Mouse (Mus musculus): ENCODE results near the gene Trio. TPM values are rescaled to one million over a fixed set of nuclear protein-coding genes. Genes with fewer than 3 reads are reported as not detected.

The Trio gene
- polyA plus RNA-seq, 1 experiment from 2014 or later: 14.0 TPM

DNA sequence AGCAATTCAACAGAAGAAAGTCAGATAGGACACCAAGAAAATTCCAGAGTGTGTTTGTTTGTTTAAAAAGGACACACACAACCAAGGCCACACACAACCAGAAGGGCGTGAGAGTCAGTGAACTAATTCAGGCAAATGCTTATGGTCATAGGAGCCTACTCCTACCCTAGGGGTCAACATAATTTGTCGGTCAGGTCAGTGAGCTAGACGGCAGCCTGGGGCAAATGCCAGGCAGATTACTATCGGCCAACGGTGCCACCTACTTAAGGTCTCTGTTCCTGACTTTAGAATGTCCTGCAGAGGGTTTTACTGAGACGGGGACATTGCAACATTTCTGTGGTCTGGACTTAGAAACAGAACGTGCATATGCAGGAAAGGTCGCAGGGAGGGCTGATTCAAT lies 276.9 kb downstream of the Trio start:
- DNase-seq (ENCODE audit: low spot score): no peak

DNA sequence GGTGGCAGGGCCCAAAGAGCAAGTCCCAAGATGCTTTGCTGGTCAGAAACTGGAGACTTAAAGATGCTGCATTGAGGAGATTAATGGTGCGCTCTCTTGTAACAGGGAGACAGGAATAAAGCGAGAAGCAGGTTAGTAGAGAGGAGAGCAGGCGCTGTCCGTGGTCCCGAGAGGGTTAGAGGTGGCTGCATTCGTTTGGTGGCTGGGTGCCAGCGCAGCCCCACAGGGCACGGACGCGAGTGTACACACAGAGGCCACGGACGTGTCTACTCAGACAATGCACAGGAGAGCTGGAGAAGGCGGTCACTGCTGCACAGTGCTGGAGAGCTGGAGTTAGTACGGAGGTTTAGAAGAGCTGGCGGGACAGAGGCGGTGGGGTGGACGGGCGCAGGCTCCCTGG lies 278.1 kb downstream of the Trio start:
- Histone ChIP-seq H3K9ac (ENCODE audit: low read depth, low read length) (no peak overlapping the region), H3K4me3 (ENCODE audit: low read depth, low read length) (no peak overlapping the region), H3K27ac (ENCODE audit: low read depth, low read length) (no peak overlapping the region), H3K4me2 (no peak overlapping the region), H3K4me1 (replicated peaks; ENCODE audit: control insufficient read depth, insufficient read depth, low read length) (no peaks in the 10 kb centered on the region), H3K27me3 (replicated peaks; ENCODE audit: control insufficient read depth, insufficient read depth, low read length) (no peaks in the 10 kb centered on the region), H3K9me3 (ENCODE audit: control insufficient read depth, low read length) (no peaks in the 10 kb centered on the region), H3K36me3 (ENCODE audit: control insufficient read depth, insufficient read depth, low read length) (peaks cover 20% of the 10 kb centered on the region)
- 90% methylated on average over 18 of the region's 18 CpGs for WGBS
- DNase-seq (ENCODE audit: low spot score) (no peak), ATAC-seq (replicated peaks; ENCODE audit: low FRiP score) (no peak)

More for the DNA sequence above, 276.9 kb downstream of the Trio start:
- no peaks in the 10 kb centered on the region for H3K27me3 ChIP-seq (replicated peaks; ENCODE audit: control insufficient read depth, insufficient read depth, low read length)
- no peak overlapping the region for H3K4me3 ChIP-seq (ENCODE audit: low read depth, low read length)
- 78% methylated on average over 8 of the region's 8 CpGs for WGBS
- ATAC-seq (replicated peaks; ENCODE audit: low FRiP score): no peak
- H3K4me1 ChIP-seq (replicated peaks; ENCODE audit: control insufficient read depth, insufficient read depth, low read length): no peaks in the 10 kb centered on the region
- H3K9ac ChIP-seq (ENCODE audit: low read depth, low read length): no peak overlapping the region
- H3K4me2 ChIP-seq: no peak overlapping the region
- peaks cover 23% of the 10 kb centered on the region for H3K36me3 ChIP-seq (ENCODE audit: control insufficient read depth, insufficient read depth, low read length)
- no peak overlapping the region for H3K27ac ChIP-seq (ENCODE audit: low read depth, low read length)
- H3K9me3 ChIP-seq (ENCODE audit: control insufficient read depth, low read length): no peaks in the 10 kb centered on the region

DNA sequence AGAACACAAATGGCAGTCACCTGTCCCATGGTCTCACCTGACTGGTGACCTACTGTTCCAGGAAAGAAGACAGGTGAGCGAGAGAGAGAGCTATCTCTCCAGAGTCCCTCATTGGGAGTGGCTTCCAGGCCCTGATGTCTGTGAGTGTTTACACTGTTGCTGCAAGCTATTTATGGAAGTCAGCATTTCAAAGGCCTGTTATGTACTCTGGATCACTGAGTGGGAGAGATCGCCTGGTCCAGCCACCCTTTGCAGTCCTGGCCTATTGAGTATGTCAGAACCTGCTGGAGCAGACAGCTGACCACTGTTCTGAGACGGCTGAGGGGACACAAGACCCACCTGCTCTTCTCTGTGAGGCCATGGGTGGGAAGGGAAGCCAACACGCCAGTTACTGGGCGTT lies 280.7 kb downstream of the Trio start:
- H3K27ac ChIP-seq (ENCODE audit: low read depth, low read length): no peak overlapping the region
- H3K4me3 ChIP-seq (ENCODE audit: low read depth, low read length): no peak overlapping the region
- H3K27me3 ChIP-seq (replicated peaks; ENCODE audit: control insufficient read depth, insufficient read depth, low read length): no peaks in the 10 kb centered on the region
- H3K4me1 ChIP-seq (replicated peaks; ENCODE audit: control insufficient read depth, insufficient read depth, low read length): no peaks in the 10 kb centered on the region
- ATAC-seq (replicated peaks; ENCODE audit: low FRiP score): no peak
- DNase-seq (ENCODE audit: low spot score): no peak
- no peak overlapping the region for H3K9ac ChIP-seq (ENCODE audit: low read depth, low read length)
- no peaks in the 10 kb centered on the region for H3K9me3 ChIP-seq (ENCODE audit: control insufficient read depth, low read length)
- H3K4me2 ChIP-seq: no peak overlapping the region
- peaks cover 20% of the 10 kb centered on the region for H3K36me3 ChIP-seq (ENCODE audit: control insufficient read depth, insufficient read depth, low read length)
- 80% methylated on average over 5 of the region's 5 CpGs for WGBS

DNA sequence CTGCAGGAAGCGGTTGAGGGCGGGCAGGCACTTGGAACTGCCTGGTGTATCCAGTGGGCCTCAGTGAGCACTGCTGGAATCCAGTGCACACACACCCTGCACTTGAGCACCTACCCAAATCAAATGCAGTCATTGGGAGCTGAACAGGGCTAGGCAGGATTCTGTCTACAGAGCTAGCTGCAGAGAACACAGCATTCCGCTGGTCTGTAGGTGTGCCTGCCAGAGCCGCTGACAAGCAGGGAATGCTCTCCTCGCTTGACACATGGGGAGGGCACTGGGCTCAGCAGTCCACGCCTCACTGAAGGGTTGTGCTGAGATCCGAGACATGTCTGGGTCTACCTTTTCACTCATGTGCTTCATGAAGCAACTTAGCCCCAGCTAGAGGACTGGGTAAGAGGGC lies 285.6 kb downstream of the Trio start:
- Histone ChIP-seq H3K4me1 (replicated peaks; ENCODE audit: control insufficient read depth, insufficient read depth, low read length) (no peaks in the 10 kb centered on the region), H3K27ac (ENCODE audit: low read depth, low read length) (no peak overlapping the region), H3K4me3 (ENCODE audit: low read depth, low read length) (no peak overlapping the region), H3K4me2 (no peak overlapping the region), H3K27me3 (replicated peaks; ENCODE audit: control insufficient read depth, insufficient read depth, low read length) (no peaks in the 10 kb centered on the region), H3K9me3 (ENCODE audit: control insufficient read depth, low read length) (no peaks in the 10 kb centered on the region), H3K36me3 (ENCODE audit: control insufficient read depth, insufficient read depth, low read length) (peaks cover 13% of the 10 kb centered on the region; the same call in 1 of the 2 replicates), H3K9ac (ENCODE audit: low read depth, low read length) (no peak overlapping the region)
- ATAC-seq (replicated peaks; ENCODE audit: low FRiP score) (no peak), DNase-seq (ENCODE audit: low spot score) (no peak)
- WGBS: 92% methylated on average over 7 of the region's 7 CpGs

DNA sequence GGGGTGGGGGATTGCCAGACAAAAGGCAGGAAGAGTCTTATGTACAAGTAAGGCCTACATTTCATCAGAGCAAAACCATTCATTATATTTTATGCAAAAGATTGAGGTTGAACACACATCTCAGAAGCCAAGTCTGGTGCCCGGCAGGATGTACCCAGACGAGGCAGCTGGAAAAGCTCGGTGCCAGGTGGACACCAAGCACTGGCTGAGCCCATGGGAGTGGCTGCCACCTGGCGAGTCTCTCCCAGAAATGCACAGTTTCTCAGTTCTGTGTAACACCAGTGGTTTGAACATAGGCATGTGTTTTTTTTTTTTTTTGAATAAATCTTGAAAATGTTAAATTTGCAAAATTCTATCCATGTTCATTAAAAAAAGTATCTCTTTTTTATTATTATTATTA lies 293.8 kb downstream of the Trio start:
- Histone ChIP-seq H3K4me2 (no peak overlapping the region), H3K36me3 (ENCODE audit: control insufficient read depth, insufficient read depth, low read length) (peaks cover 12% of the 10 kb centered on the region), H3K9ac (ENCODE audit: low read depth, low read length) (no peak overlapping the region), H3K4me3 (ENCODE audit: low read depth, low read length) (no peak overlapping the region), H3K27me3 (replicated peaks; ENCODE audit: control insufficient read depth, insufficient read depth, low read length) (no peaks in the 10 kb centered on the region), H3K27ac (ENCODE audit: low read depth, low read length) (no peak overlapping the region), H3K4me1 (replicated peaks; ENCODE audit: control insufficient read depth, insufficient read depth, low read length) (no peaks in the 10 kb centered on the region), H3K9me3 (ENCODE audit: control insufficient read depth, low read length) (no peaks in the 10 kb centered on the region)
- ATAC-seq (replicated peaks; ENCODE audit: low FRiP score) (no peak), DNase-seq (ENCODE audit: low spot score) (no peak)
- 82% methylated on average over 4 of the region's 4 CpGs for WGBS

DNA sequence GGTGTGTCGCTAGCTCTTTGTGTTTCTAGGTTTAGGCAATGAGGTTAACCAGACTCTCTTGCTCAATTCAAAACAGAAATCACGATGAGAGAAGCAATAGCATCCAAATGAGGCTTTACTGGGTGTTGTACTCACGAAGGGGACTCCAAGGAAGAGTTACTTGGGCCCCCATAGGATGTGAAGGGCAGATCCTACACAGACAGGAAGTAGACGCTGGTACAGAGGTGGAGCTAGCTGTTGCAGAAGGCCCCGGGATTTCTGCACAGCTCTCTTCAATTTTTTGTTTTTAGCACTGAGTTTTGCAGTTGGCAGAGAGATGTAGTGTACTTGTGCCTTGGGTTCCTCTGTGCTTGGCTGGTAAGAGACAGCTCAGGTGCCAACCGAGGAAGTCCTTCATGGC lies 299.4 kb downstream of the Trio start:
- no peaks in the 10 kb centered on the region for H3K36me3 ChIP-seq (ENCODE audit: control insufficient read depth, insufficient read depth, low read length)
- ATAC-seq (replicated peaks; ENCODE audit: low FRiP score): no peak
- WGBS: 58% methylated on average over 6 of the region's 6 CpGs
- no peak for DNase-seq (ENCODE audit: low spot score)
- H3K4me2 ChIP-seq: no peak overlapping the region
- H3K27me3 ChIP-seq (replicated peaks; ENCODE audit: control insufficient read depth, insufficient read depth, low read length): no peaks in the 10 kb centered on the region
- no peaks in the 10 kb centered on the region for H3K9me3 ChIP-seq (ENCODE audit: control insufficient read depth, low read length)
- peaks cover 14% of the 10 kb centered on the region for H3K4me1 ChIP-seq (replicated peaks; ENCODE audit: control insufficient read depth, insufficient read depth, low read length)
- H3K4me3 ChIP-seq (ENCODE audit: low read depth, low read length): no peak overlapping the region
- no peak overlapping the region for H3K27ac ChIP-seq (ENCODE audit: low read depth, low read length)
- no peak overlapping the region for H3K9ac ChIP-seq (ENCODE audit: low read depth, low read length)

DNA sequence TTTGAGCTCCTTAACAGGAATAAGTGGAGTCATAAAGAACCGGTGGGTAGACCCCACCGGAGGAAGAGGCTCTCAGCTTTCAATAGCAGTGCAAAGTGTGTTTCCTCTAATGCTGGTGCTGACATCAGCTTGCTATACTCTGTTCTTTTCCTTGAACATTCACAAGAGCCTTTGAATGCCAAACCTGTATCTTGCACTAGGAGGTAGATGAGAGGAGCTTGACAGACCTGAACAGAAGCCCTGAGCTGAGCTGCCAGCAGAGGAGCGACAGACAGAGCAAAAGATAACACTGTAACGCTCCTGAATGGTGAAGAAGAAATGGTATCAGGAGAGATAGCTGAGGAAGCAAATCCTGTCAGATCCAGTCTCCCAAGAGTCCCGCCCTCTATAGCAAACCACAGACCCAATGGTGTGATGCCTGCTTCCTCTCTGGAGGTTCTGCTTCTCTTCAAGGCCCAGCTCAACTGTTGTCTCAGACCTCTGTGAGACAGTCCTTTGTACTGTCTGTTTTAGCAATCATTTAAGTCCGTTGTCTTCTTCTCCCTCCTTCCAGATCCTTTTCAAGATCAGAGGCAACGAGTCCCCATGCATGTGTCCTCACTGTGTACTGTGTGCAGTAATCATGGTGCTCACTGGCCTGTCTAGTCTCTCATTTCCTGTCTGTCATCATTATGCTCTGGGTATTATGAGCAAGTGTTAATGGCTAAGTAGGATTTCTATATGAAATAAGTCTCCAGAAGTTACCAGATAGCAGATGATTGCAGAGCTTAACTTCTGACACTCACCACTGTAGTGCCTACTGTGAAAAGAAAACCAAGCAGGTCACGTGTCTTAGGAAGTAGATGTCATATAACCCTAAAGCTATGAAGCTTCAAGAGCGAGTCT lies 300.6 kb downstream of the Trio start:
- WGBS: 38% methylated on average over 9 of the region's 9 CpGs
- no peak overlapping the region for H3K4me3 ChIP-seq (ENCODE audit: low read depth, low read length)
- H3K4me1 ChIP-seq (replicated peaks; ENCODE audit: control insufficient read depth, insufficient read depth, low read length): peaks cover 14% of the 10 kb centered on the region
- H3K27ac ChIP-seq (ENCODE audit: low read depth, low read length): peak overlapping the region; percentile 46
- no peaks in the 10 kb centered on the region for H3K9me3 ChIP-seq (ENCODE audit: control insufficient read depth, low read length)
- H3K36me3 ChIP-seq (ENCODE audit: control insufficient read depth, insufficient read depth, low read length): no peaks in the 10 kb centered on the region
- ATAC-seq (replicated peaks; ENCODE audit: low FRiP score) (peak; percentile 51), DNase-seq (ENCODE audit: low spot score) (no peak)
- no peaks in the 10 kb centered on the region for H3K27me3 ChIP-seq (replicated peaks; ENCODE audit: control insufficient read depth, insufficient read depth, low read length)
- peak overlapping the region; percentile 47 for H3K4me2 ChIP-seq
- H3K9ac ChIP-seq (ENCODE audit: low read depth, low read length): no peak overlapping the region

DNA sequence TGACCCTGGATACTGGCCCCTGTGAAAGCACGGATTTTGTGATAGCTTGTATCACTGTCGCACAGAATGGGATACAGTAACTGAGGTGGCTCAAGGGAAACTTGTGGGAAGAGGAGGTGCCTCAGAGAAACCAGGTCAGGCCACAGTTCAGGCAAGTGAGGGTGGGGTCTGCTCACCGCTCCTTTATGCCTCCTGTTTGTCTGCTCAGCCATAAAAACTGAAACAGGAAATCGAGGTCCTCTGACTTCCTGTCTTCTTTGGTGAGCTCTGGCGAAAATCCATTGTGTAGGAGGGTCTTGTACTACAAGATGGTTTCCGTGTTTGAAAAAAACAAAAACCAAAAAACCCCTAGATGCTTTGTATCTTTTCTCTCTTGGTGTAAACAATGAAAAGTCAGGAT lies 301.4 kb downstream of the Trio start:
- H3K9ac ChIP-seq (ENCODE audit: low read depth, low read length): no peak overlapping the region
- H3K4me1 ChIP-seq (replicated peaks; ENCODE audit: control insufficient read depth, insufficient read depth, low read length): peaks cover 14% of the 10 kb centered on the region
- DNase-seq (ENCODE audit: low spot score) (no peak), ATAC-seq (replicated peaks; ENCODE audit: low FRiP score) (0 out of 2 replicates have a peak, but pooled peaks have one; percentile 39)
- no peaks in the 10 kb centered on the region for H3K27me3 ChIP-seq (replicated peaks; ENCODE audit: control insufficient read depth, insufficient read depth, low read length)
- no peaks in the 10 kb centered on the region for H3K36me3 ChIP-seq (ENCODE audit: control insufficient read depth, insufficient read depth, low read length)
- peak overlapping the region; percentile 47 for H3K4me2 ChIP-seq
- WGBS: 36% methylated on average over 6 of the region's 6 CpGs
- no peaks in the 10 kb centered on the region for H3K9me3 ChIP-seq (ENCODE audit: control insufficient read depth, low read length)
- peak overlapping the region; percentile 46; the same call in 1 of the 2 replicates for H3K27ac ChIP-seq (ENCODE audit: low read depth, low read length)
- H3K4me3 ChIP-seq (ENCODE audit: low read depth, low read length): 0 out of 2 replicates have a peak overlapping the region, but pooled peaks have one; percentile 12

DNA sequence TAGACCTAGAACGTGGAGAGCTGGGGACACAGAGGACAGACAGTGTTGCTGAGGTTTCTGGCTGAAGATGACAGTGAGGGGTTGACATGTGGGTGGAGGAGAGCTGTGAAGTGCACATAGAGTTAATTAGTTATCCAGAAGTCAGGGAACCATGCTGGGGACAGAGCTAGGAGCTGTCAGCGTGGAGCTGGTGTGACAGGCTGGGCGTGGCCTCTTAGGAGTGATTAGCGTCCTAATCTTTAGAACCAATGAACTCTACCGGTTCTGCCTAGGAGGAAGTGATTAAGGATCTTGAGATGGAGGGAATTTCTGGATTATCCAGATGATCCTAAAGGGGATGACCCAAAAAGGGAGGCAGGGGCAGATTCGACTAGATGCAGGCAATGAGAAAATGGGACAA lies 301.9 kb downstream of the Trio start:
- DNase-seq (ENCODE audit: low spot score) (no peak), ATAC-seq (replicated peaks; ENCODE audit: low FRiP score) (no peak)
- Histone ChIP-seq H3K9ac (ENCODE audit: low read depth, low read length) (no peak overlapping the region), H3K27me3 (replicated peaks; ENCODE audit: control insufficient read depth, insufficient read depth, low read length) (no peaks in the 10 kb centered on the region), H3K27ac (ENCODE audit: low read depth, low read length) (no peak overlapping the region), H3K4me2 (peak overlapping the region; percentile 47), H3K4me3 (ENCODE audit: low read depth, low read length) (no peak overlapping the region), H3K36me3 (ENCODE audit: control insufficient read depth, insufficient read depth, low read length) (no peaks in the 10 kb centered on the region), H3K4me1 (replicated peaks; ENCODE audit: control insufficient read depth, insufficient read depth, low read length) (peaks cover 14% of the 10 kb centered on the region), H3K9me3 (ENCODE audit: control insufficient read depth, low read length) (no peaks in the 10 kb centered on the region)
- 26% methylated on average over 6 of the region's 6 CpGs for WGBS

All from liver, embryonic 11.5 days (tissue).